Mouse (Mus musculus): Measurements from ENCODE around the gene Dtnbp1. TPM values are rescaled to one million over a fixed set of nuclear protein-coding genes. Genes with fewer than 3 reads are reported as not detected.

The Dtnbp1 gene
- polyA plus RNA-seq, 1 experiment: 56.6 TPM

- Histone ChIP-seq H3K4me3 (ENCODE audit: insufficient read depth, low read length) (no peak overlapping the region), H3K4me1 (ENCODE audit: control insufficient read depth, insufficient read depth, low read length) (peaks cover 11% of the 10 kb centered on the region), H3K27ac (ENCODE audit: insufficient read depth, low read length) (peak overlapping the region; percentile 67)
- no peak for TF ChIP-seq CTCF (IDR thresholded peaks at IDR 0.05; ENCODE audit: borderline replicate concordance, insufficient read depth, low read length)
- no peak for TF ChIP-seq POLR2A (IDR thresholded peaks at IDR 0.05; ENCODE audit: low read depth, low read length)
These were observed 3.1 kb upstream of the Dtnbp1 start for GRCm38 (mm10) chr13:45004987-45005592.

GRCm38 (mm10) chr13:45003026-45003425, 1.1 kb upstream of the Dtnbp1 start:
- H3K27ac ChIP-seq (ENCODE audit: insufficient read depth, low read length): no peak overlapping the region
- H3K4me3 ChIP-seq (ENCODE audit: insufficient read depth, low read length): no peak overlapping the region
- peaks cover 11% of the 10 kb centered on the region for H3K4me1 ChIP-seq (ENCODE audit: control insufficient read depth, insufficient read depth, low read length)
- TF ChIP-seq POLR2A (IDR thresholded peaks at IDR 0.05; ENCODE audit: low read depth, low read length): no peak
- TF ChIP-seq CTCF (IDR thresholded peaks at IDR 0.05; ENCODE audit: borderline replicate concordance, insufficient read depth, low read length): no peak

GRCm38 (mm10) chr13:45001228-45001910, 578 bp downstream of the Dtnbp1 start:
- H3K4me1 ChIP-seq (ENCODE audit: control insufficient read depth, insufficient read depth, low read length): peaks cover 11% of the 10 kb centered on the region
- TF ChIP-seq POLR2A (IDR thresholded peaks at IDR 0.05; ENCODE audit: low read depth, low read length) (no peak), CTCF (IDR thresholded peaks at IDR 0.05; ENCODE audit: borderline replicate concordance, insufficient read depth, low read length) (no peak)
- peak overlapping the region; percentile 70 for H3K27ac ChIP-seq (ENCODE audit: insufficient read depth, low read length)
- H3K4me3 ChIP-seq (ENCODE audit: insufficient read depth, low read length): peak overlapping the region; percentile 95

- TF ChIP-seq POLR2A (IDR thresholded peaks at IDR 0.05; ENCODE audit: low read depth, low read length) (no peak), CTCF (IDR thresholded peaks at IDR 0.05; ENCODE audit: borderline replicate concordance, insufficient read depth, low read length) (peak; percentile 48; the same call in 1 of the 2 replicates)
- Histone ChIP-seq H3K4me3 (ENCODE audit: insufficient read depth, low read length) (peak overlapping the region; percentile 95), H3K27ac (ENCODE audit: insufficient read depth, low read length) (peak overlapping the region; percentile 70)
These were observed 1.1 kb downstream of the Dtnbp1 start for GRCm38 (mm10) chr13:45000836-45001227.

GRCm38 (mm10) chr13:44999211-44999610, 2.7 kb downstream of the Dtnbp1 start:
- no peak for TF ChIP-seq CTCF (IDR thresholded peaks at IDR 0.05; ENCODE audit: borderline replicate concordance, insufficient read depth, low read length)
- no peak for TF ChIP-seq POLR2A (IDR thresholded peaks at IDR 0.05; ENCODE audit: low read depth, low read length)
- peaks cover 7% of the 10 kb centered on the region for H3K4me1 ChIP-seq (ENCODE audit: control insufficient read depth, insufficient read depth, low read length)
- no peak overlapping the region for H3K27ac ChIP-seq (ENCODE audit: insufficient read depth, low read length)
- H3K4me3 ChIP-seq (ENCODE audit: insufficient read depth, low read length): no peak overlapping the region

More at GRCm38 (mm10) chr13:45000836-45001227, 1.1 kb downstream of the Dtnbp1 start:
- peaks cover 11% of the 10 kb centered on the region for H3K4me1 ChIP-seq (ENCODE audit: control insufficient read depth, insufficient read depth, low read length)

- H3K4me1 ChIP-seq (ENCODE audit: control insufficient read depth, insufficient read depth, low read length): peaks cover 3% of the 10 kb centered on the region
- TF ChIP-seq CTCF (IDR thresholded peaks at IDR 0.05; ENCODE audit: borderline replicate concordance, insufficient read depth, low read length) (no peak), POLR2A (IDR thresholded peaks at IDR 0.05; ENCODE audit: low read depth, low read length) (no peak)
- H3K4me3 ChIP-seq (ENCODE audit: insufficient read depth, low read length): no peak overlapping the region
- H3K27ac ChIP-seq (ENCODE audit: insufficient read depth, low read length): no peak overlapping the region
These were observed 5.6 kb downstream of the Dtnbp1 start for GRCm38 (mm10) chr13:44996339-44996738.

- no peak for TF ChIP-seq CTCF (IDR thresholded peaks at IDR 0.05; ENCODE audit: borderline replicate concordance, insufficient read depth, low read length)
- no peak for TF ChIP-seq POLR2A (IDR thresholded peaks at IDR 0.05; ENCODE audit: low read depth, low read length)
- no peak overlapping the region for H3K4me3 ChIP-seq (ENCODE audit: insufficient read depth, low read length)
- H3K4me1 ChIP-seq (ENCODE audit: control insufficient read depth, insufficient read depth, low read length): no peaks in the 10 kb centered on the region
- no peak overlapping the region for H3K27ac ChIP-seq (ENCODE audit: insufficient read depth, low read length)
These were observed 9.3 kb downstream of the Dtnbp1 start for GRCm38 (mm10) chr13:44992550-44993205.

- Histone ChIP-seq H3K4me1 (ENCODE audit: control insufficient read depth, insufficient read depth, low read length) (no peaks in the 10 kb centered on the region), H3K27ac (ENCODE audit: insufficient read depth, low read length) (no peak overlapping the region), H3K4me3 (ENCODE audit: insufficient read depth, low read length) (no peak overlapping the region)
- TF ChIP-seq CTCF (IDR thresholded peaks at IDR 0.05; ENCODE audit: borderline replicate concordance, insufficient read depth, low read length) (no peak), POLR2A (IDR thresholded peaks at IDR 0.05; ENCODE audit: low read depth, low read length) (no peak)
These were observed 10.0 kb downstream of the Dtnbp1 start for GRCm38 (mm10) chr13:44991936-44992335.

- no peak overlapping the region for H3K27ac ChIP-seq (ENCODE audit: insufficient read depth, low read length)
- peaks cover 5% of the 10 kb centered on the region for H3K4me1 ChIP-seq (ENCODE audit: control insufficient read depth, insufficient read depth, low read length)
- no peak for TF ChIP-seq CTCF (IDR thresholded peaks at IDR 0.05; ENCODE audit: borderline replicate concordance, insufficient read depth, low read length)
- TF ChIP-seq POLR2A (IDR thresholded peaks at IDR 0.05; ENCODE audit: low read depth, low read length): no peak
- H3K4me3 ChIP-seq (ENCODE audit: insufficient read depth, low read length): no peak overlapping the region
These were observed 11.8 kb downstream of the Dtnbp1 start for GRCm38 (mm10) chr13:44990073-44990682.
